Mouse (Mus musculus): ENCODE data around the gene Gm49673.
A peak's percentile ranks its signal among the peaks of the same experiment; 100 is the strongest.
"Not testable (repeated sequence)": the region's sequence is repeated elsewhere in the genome, so short reads cannot be mapped to it uniquely, and the experiment has no call there.

Gene Gm49673

GRCm38 (mm10) chr17:8147439-8148316 is at the start of gene Gm49673, which contains the start of gene Rnaset2a:
Gm49673 (minus strand) TSS chr17:8147788.
Rnaset2a (minus strand) TSS chr17:8148097.
- peak; percentile 67 for DNase-seq (ENCODE audit: low spot score)

- peak; percentile 2 for DNase-seq (ENCODE audit: low spot score)
Measured at GRCm38 (mm10) chr17:8195685-8196376, 48.2 kb upstream of the Gm49673 start.

GRCm38 (mm10) chr17:8193678-8194077 is 46.1 kb upstream of the Gm49673 start:
- no peak for DNase-seq (ENCODE audit: low spot score)

DNA sequence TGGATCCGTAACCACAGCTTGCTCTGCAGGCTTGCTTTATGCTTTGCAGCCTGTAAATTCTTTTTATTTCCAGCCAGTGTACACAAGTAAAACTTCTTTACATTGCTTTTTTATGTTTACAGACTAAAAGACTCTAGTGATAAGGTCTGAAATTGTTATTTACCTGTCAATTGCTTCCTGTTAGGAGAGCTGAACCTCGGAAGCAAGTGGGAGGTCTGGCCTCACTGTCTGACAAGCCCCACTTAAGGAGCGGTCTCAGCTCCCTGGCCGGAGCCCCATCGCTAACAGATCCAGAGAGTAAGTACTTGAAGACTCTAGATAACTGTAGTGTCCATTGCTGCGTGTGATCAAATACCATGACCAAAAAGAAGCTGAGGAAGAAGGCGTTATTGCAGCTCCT is 36.6 kb upstream of the Gm49673 start:
- no peak for DNase-seq (ENCODE audit: low spot score)

GRCm38 (mm10) chr17:8183815-8184214 is 36.2 kb upstream of the Gm49673 start:
- no peak for DNase-seq (ENCODE audit: low spot score)

GRCm38 (mm10) chr17:8177090-8177489 is 29.5 kb upstream of the Gm49673 start:
- DNase-seq (ENCODE audit: low spot score) = no peak

DNA sequence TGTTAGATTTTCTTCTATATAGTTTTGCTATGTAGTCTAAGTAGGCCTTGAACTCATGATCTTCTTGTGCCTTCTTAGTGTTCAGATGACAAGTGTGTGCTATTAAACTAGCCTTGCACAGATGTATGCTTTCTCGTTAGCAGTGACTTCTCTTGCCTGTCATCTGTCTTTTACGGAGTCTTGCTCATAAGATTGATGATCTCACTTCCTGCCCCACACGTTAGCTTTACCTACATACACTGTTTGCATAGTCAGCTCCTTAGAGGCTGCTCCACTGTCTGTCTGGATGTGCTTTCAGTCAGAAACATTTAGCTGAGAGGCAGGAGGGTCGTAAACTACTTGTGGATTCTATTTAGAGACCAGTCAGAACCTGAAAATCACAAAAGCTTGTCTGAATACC is 23.5 kb upstream of the Gm49673 start:
- DNase-seq (ENCODE audit: low spot score) = no peak

DNA sequence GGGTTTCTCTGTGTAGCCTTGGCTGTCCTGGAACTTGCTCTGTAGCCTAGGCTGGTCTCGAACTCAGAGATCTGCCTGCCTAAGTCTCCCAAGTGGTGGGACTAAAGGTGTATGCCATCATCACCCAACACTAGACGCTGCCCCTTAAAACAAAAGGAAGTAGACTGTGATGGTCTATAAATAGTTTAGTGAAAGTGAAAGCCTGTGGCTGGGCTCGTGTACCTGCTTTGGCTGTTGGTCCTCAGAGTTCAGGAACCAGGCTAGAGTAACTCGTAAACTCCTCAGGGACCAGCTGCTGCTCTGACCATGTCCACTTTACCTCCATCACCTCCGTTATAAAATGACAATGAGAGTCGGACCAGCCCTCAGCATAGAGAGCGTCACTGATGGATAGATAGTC is 22.7 kb upstream of the Gm49673 start:
- DNase-seq (ENCODE audit: low spot score) = no peak

DNA sequence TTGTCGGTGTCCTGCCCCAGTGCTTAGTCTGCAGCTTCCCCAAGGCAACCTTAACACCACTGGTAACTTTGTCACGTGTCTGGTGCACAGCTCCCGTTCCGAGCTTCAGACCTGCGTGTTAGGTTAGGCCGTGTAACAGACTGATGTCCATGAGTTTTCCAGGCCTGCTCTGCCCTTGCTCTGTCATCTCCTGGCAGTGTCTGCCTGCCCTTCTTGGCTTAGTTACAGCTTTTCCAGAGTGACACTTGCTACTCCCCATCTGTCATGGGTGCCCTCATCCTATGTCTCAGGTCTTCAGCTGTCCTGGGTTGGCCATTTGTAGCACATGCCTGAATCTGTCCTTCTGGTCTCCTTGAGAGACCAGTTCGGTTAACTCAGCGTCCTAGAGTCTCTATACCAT is 19.8 kb upstream of the Gm49673 start:
- DNase-seq (ENCODE audit: low spot score) = not testable (repeated sequence)

- DNase-seq (ENCODE audit: low spot score) = not testable (repeated sequence)
Measured at GRCm38 (mm10) chr17:8166454-8166853, 18.9 kb upstream of the Gm49673 start.

DNA sequence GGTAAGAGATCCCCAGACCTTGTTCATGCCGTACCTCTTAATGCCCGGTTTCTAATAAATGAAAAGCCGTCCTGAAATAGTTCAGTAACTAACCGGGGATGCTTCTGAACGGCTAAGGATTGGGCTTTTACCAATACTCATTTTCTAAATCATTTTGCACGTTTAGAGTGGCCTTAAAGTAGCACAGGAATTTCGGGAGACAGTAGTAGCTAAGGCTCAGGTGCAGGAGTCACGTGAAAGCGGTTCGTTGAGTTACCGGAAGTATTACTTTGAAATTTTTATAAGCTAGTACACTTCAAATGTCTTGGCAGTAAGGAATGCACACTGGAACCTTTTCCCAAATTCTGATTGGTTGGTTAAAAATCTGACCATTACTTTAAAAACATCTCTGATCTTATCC is 18.4 kb upstream of the Gm49673 start:
- DNase-seq (ENCODE audit: low spot score) = not testable (repeated sequence)

DNA sequence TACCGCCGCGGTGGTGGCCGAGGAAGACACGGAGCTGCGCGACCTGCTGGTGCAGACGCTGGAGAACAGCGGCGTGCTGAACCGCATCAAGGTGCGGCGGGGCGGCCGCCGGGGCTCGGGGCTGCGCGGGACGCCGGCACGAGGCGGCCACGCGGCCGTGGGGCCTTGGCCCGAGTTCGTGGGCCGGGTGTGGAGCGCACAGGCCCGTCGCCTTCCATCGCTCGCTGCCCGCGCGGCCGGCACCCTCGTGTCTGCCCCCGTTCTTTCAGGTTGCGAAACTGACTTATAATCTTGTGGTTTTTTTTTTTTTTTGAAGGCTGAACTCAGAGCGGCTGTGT is 18.0 kb upstream of the Gm49673 start:
- DNase-seq (ENCODE audit: low spot score) = peak; percentile 71

DNA sequence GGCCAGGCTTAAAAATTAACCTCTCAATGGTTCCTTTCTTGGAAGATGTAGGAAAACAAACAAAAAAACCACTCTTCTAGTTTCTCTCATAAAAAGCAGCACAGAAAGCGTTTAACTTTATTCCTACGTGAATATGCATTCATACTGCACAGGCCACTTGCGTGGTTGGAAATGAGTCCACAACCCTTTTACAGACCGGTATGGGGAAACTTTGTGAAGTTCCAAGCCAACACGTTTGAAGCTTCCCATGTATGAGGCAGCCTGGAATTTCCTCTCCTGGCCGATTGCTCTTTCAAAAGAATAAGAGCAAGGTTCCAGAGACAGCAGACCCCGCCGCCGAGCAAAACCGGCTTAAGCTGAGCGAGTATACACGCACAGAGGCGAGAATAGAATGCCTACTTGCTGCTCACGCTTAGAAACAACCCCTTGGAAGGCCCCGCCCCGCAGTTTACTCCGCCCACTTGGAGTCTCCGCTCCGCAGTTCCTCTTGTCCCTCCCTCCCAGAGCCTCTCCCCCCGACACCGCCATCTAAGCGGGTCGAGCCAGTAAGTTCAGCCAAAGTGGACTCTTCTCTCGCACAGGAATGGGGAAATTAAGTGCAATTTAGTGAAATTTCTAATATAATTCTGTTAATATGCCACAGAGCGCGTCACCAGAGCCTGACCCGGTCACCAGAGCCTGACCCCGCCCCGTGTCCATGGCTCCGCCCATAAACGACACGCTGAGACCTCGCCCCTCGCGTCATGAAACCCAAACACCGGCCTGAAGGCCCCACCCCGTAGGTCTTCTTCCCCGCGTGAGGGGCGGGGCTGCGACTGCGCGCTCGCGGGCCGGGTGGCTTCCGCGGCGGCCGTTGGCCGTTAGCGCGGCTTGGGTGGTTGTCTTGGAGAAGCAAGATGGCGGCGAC is 17.4 kb upstream of the Gm49673 start, which contains the start of gene Fgfr1op:
Gene Fgfr1op, plus strand, starts transcription at position 801 of the 907 bp plus-strand sequence.
- peak; percentile 87 for DNase-seq (ENCODE audit: low spot score)

DNA sequence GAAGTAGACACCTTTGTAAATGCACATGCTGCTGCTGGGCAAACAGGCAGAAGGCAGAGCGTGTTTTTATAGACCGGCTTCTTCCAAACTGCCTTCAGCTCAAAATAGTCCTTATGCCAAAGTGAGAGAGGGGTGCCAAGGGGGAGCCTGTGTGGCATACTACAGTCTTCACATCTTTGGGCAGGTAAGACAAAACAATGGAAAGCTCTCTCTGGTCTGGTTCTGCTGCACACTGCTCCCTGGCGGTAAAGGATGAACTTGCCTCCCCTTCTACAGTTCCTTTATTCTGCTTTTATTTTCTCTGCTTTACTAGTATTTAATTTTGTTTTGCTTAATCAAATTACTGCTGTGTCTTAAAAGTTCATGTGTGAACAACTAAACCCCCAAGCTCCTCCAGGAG is 13.4 kb upstream of the Gm49673 start:
- not testable (repeated sequence) for DNase-seq (ENCODE audit: low spot score)

- not testable (repeated sequence) for DNase-seq (ENCODE audit: low spot score)
Measured at GRCm38 (mm10) chr17:8158627-8159026, 11.0 kb upstream of the Gm49673 start.

GRCm38 (mm10) chr17:8155982-8156381 is 8.4 kb upstream of the Gm49673 start:
- DNase-seq (ENCODE audit: low spot score) = not testable (repeated sequence)

DNA sequence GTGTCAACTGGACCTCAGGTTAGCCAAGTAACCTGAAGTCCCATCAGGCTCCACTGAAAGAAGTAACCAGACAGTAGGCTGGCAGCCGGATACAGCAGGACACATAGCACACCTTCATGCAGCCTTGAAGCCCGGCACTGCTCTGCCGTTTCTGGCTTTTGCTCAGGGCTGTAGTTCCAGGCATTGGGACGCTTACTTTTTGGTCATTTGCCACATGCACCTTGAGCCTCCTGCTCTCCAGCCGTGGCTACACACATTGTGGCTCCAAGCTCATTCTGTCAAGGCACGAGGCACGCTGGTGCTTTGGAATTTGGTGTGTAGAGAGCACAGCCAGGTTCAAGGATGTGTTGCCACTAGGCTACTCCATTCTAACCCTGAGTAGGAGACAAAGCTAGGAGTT is 7.4 kb upstream of the Gm49673 start:
- not testable (repeated sequence) for DNase-seq (ENCODE audit: low spot score)

- not testable (repeated sequence) for DNase-seq (ENCODE audit: low spot score)
Measured at GRCm38 (mm10) chr17:8146931-8147330, 657 bp downstream of the Gm49673 start.

- not testable (repeated sequence) for DNase-seq (ENCODE audit: low spot score)
Measured at GRCm38 (mm10) chr17:8143802-8144673, 3.5 kb downstream of the Gm49673 start.

- not testable (repeated sequence) for DNase-seq (ENCODE audit: low spot score)
Measured at GRCm38 (mm10) chr17:8140210-8140609, 7.4 kb downstream of the Gm49673 start.

DNA sequence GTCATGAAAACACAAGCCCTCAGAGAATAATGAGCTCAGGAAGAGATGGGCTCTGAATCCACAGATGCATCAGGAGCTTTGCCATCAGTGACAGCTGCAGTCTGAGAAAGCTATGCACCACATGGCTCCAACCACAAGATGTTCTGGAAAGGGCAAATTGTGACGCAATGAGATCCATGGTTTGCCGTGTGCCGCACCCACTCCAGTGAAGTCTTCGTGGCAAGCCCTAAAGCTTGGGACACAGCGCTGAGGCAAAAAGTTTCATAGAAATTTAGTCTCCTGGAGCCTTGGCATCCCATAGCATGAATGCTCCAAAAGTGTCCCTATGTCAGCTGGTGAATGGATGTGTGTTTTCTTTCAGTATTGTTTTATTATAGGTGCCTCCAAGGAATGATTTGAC is 9.5 kb downstream of the Gm49673 start:
- not testable (repeated sequence) for DNase-seq (ENCODE audit: low spot score)

All from spleen, adult 12 weeks (tissue).